Mouse (Mus musculus) hindbrain, embryonic 14.5 days (tissue): ENCODE measurements around the gene Trp53bp2. TPM values are rescaled to one million over a fixed set of nuclear protein-coding genes. Genes with fewer than 3 reads are reported as not detected.

Source experiments
- ATAC-seq: fragments of 200-750 bp; cut with Nextera tagmentation; 2 replicates; pipeline ENCODE4 v1.8.0; 2017; ENCODE audit warnings: moderate number of reproducible peaks, mild to moderate bottlenecking, moderate TSS enrichment, moderate library complexity; ENCODE audit not compliant: low FRiP score
- DNase-seq: peaks from one replicate; pipeline ENCODE4 v3.0.0-alpha.2; 2015; ENCODE audit warnings: low spot score
- H3K27ac ChIP-seq: fragments of 300-500 bp; sonication (generic); 2 replicates; pipeline ENCODE4 v1.5.1; 2014; ENCODE audit warnings: mild to moderate bottlenecking, moderate library complexity
- H3K27me3 ChIP-seq: fragments of 300-500 bp; sonication (generic); 2 replicates; pipeline ENCODE4 v1.6.1; 2014; ENCODE audit warnings: mild to moderate bottlenecking, low read length, mixed read lengths; ENCODE audit not compliant: control insufficient read depth, insufficient read depth
- H3K36me3 ChIP-seq: fragments of 300-500 bp; sonication (generic); replicated peaks from 2 replicates; pipeline ENCODE4 v1.6.1; 2014; ENCODE audit not compliant: control insufficient read depth, insufficient read depth
- H3K4me1 ChIP-seq: fragments of 300-500 bp; sonication (generic); replicated peaks from 2 replicates; pipeline ENCODE4 v1.6.1; 2014; ENCODE audit warnings: antibody characterized with exemption, low read length, mixed read lengths; ENCODE audit not compliant: control insufficient read depth, insufficient read depth
- H3K4me2 ChIP-seq: fragments of 300-500 bp; sonication (generic); replicated peaks from 2 replicates; pipeline ENCODE4 v1.6.1; 2014; ENCODE audit warnings: mild to moderate bottlenecking, moderate library complexity
- H3K4me3 ChIP-seq: fragments of 300-500 bp; sonication (generic); replicated peaks from 2 replicates; pipeline ENCODE4 v1.5.1; 2014; ENCODE audit warnings: mild to moderate bottlenecking, low read length
- H3K9ac ChIP-seq: fragments of 300-500 bp; sonication (generic); 2 replicates; pipeline ENCODE4 v1.6.1; 2014
- H3K9me3 ChIP-seq: fragments of 300-500 bp; sonication (generic); 2 replicates; pipeline ENCODE4 v1.6.1; 2016; ENCODE audit warnings: low read length; ENCODE audit not compliant: control insufficient read depth
- WGBS: fragments of 180-500 bp; shearing (Covaris S2); extraction: QIAGEN DNeasy Blood & Tissue Kit; methylation state at CpG from one replicate; pipeline ENCODE4 v1.1.7; 2014; 5-methylcytosine and 5-hydroxymethylcytosine counted together
- polyA plus RNA-seq: library from polyadenylated mRNA; unstranded; fragments of >200 nt; fragmentation: Nextera tagmentation; extraction: Ambion mirVana; gene quantifications from 2 replicates; pipeline ENCODE4 v1.2.1, GENCODE M21; 2014

The Trp53bp2 gene
- polyA plus RNA-seq, 1 experiment from 2014 or later = 19.5 TPM

DNA sequence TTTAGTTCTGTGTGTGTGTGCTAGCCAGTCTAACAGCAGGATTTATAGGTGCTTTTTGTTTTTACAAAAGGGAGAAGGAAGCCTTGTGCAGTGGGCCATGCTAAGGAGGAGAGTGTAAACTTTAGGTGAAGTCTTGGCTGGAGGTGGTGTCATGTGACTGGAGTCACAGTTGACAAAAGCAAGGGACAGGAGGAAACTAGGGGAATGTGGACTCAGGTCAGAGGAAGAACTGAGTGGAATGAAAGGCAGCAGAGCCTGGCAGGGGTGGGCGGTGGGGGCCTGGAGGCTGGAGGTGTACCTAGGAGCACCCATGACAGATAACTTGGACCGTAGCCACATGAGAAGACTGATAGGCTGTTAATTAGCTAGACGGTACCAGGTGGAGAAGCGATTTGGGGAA, 56.3 kb downstream of the Trp53bp2 start:
- DNase-seq = no peak
- no peaks in the 10 kb centered on the region for H3K27me3 ChIP-seq
- H3K4me1 ChIP-seq = no peaks in the 10 kb centered on the region; the same call in 1 of the 2 replicates
- H3K4me3 ChIP-seq = no peak overlapping the region
- H3K4me2 ChIP-seq = no peak overlapping the region
- H3K9me3 ChIP-seq = no peaks in the 10 kb centered on the region
- H3K27ac ChIP-seq = no peak overlapping the region
- WGBS = 61% methylated on average over 4 of the region's 4 CpGs
- H3K36me3 ChIP-seq = peaks cover 45% of the 10 kb centered on the region
- no peak overlapping the region for H3K9ac ChIP-seq
- ATAC-seq = no peak

DNA sequence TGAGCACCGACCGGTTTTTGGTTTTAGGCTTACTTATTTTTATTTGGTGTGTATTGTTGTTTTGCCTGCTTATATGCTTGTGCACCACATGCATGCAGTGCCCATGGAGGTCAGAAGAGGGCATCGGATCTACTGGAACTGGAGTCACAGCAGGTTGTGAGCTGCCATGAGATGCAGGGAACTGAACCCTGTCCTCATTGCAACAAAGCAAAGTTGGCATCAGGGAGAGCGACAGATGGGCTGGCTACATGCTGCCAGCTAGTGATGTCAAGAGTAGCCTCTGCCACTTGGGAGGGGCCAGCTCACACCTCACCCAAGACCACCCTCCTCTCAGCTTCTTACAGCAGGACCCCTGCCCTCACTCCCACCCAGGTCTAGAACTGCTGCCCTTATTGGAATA, 57.0 kb downstream of the Trp53bp2 start:
- peaks cover 51% of the 10 kb centered on the region for H3K36me3 ChIP-seq
- no peaks in the 10 kb centered on the region; the same call in 1 of the 2 replicates for H3K4me1 ChIP-seq
- 88% methylated on average over 4 of the region's 4 CpGs for WGBS
- no peaks in the 10 kb centered on the region for H3K9me3 ChIP-seq
- H3K4me3 ChIP-seq = no peak overlapping the region
- H3K27ac ChIP-seq = no peak overlapping the region
- no peak for DNase-seq
- no peak overlapping the region for H3K9ac ChIP-seq
- no peak overlapping the region for H3K4me2 ChIP-seq
- no peak for ATAC-seq
- H3K27me3 ChIP-seq = no peaks in the 10 kb centered on the region

DNA sequence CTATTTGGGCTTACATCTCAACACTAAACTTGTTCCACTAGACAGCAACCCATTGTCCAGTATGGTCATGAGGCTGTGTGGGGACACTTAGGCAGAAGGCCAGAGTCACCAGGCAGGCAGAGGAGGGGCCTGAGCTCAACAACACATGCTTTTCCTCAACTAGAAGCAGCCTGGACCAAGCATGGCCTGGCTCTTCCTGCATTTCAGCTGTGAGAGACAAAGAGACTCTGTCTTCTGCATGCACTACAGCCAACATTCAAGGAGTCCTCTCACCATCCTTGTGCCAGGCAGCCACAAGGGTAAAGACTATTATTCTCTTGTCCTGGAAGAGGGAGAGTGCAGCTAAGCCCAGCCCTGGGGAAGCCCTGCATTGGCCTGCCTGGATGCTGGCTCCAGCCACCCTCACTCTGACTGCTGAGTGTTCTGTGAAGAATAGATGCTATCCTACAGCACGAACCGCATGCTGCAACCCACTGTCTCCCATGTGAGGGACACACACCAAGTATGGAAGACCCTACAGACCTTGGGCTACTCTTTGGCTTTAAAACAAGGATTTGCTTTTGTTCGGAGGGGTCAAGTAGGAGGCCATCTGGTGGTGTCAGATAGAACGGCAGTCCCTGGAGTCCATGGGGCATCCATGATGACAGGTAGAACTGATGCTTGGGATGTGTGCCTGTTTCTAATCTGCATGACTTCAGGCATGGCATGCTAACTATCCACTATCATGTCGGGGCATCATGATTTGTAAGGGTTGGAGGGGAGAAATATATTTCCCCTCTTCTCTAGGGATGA, 66.2 kb downstream of the Trp53bp2 start:
- Histone ChIP-seq H3K4me2 (no peak overlapping the region), H3K27ac (no peak overlapping the region), H3K4me3 (no peak overlapping the region), H3K27me3 (no peaks in the 10 kb centered on the region), H3K9me3 (no peaks in the 10 kb centered on the region), H3K4me1 (no peaks in the 10 kb centered on the region), H3K36me3 (peaks cover 98% of the 10 kb centered on the region), H3K9ac (no peak overlapping the region)
- no peak for ATAC-seq
- WGBS = 89% methylated on average over 5 of the region's 5 CpGs
- no peak for DNase-seq

- no peak for DNase-seq
- H3K27ac ChIP-seq = no peak overlapping the region
- no peak overlapping the region for H3K4me2 ChIP-seq
- 92% methylated on average over 4 of the region's 4 CpGs for WGBS
- no peak overlapping the region for H3K9ac ChIP-seq
- H3K9me3 ChIP-seq = no peaks in the 10 kb centered on the region
- H3K36me3 ChIP-seq = peaks cover 96% of the 10 kb centered on the region
- no peak for ATAC-seq
- no peaks in the 10 kb centered on the region for H3K4me1 ChIP-seq
- no peaks in the 10 kb centered on the region for H3K27me3 ChIP-seq
- H3K4me3 ChIP-seq = no peak overlapping the region
Measured at GRCm38 (mm10) chr1:182478935-182479334, 70.0 kb downstream of the Trp53bp2 start.

DNA sequence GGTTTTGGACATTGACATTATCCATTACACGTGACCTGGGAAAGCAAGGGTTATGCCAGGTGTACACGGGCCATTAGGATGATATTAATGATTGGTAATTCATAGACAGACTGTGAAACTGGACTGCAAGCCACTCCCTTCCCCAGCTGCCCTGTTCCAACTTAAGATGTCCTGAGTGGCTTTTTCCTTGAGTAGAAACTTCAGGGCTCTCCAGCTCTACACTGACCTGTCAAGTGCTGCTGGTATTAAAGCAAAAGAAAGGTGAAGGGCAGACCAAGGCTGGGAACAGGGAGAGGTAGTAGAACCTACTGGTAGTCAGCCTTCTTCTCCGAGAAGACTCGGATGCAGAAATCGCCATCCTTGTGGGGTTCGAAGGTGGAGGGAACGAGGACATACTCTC, 72.2 kb downstream of the Trp53bp2 start:
- H3K4me1 ChIP-seq = no peaks in the 10 kb centered on the region
- H3K9me3 ChIP-seq = no peaks in the 10 kb centered on the region
- no peak overlapping the region for H3K4me3 ChIP-seq
- H3K27me3 ChIP-seq = no peaks in the 10 kb centered on the region
- no peak for DNase-seq
- H3K4me2 ChIP-seq = no peak overlapping the region
- no peak overlapping the region for H3K27ac ChIP-seq
- H3K36me3 ChIP-seq = peaks cover 93% of the 10 kb centered on the region
- ATAC-seq = no peak
- 95% methylated on average over 7 of the region's 7 CpGs for WGBS
- no peak overlapping the region for H3K9ac ChIP-seq

GRCm38 (mm10) chr1:182481646-182482295, 72.8 kb downstream of the Trp53bp2 start:
- ATAC-seq = no peak
- WGBS = 87% methylated on average over 10 of the region's 10 CpGs
- Histone ChIP-seq H3K27me3 (no peaks in the 10 kb centered on the region), H3K9me3 (no peaks in the 10 kb centered on the region), H3K4me2 (no peak overlapping the region), H3K4me1 (no peaks in the 10 kb centered on the region), H3K9ac (no peak overlapping the region), H3K4me3 (no peak overlapping the region), H3K27ac (no peak overlapping the region), H3K36me3 (peaks cover 94% of the 10 kb centered on the region)
- no peak for DNase-seq

- ATAC-seq (no peak), DNase-seq (no peak)
- no peak overlapping the region for H3K27ac ChIP-seq
- no peak overlapping the region for H3K9ac ChIP-seq
- H3K27me3 ChIP-seq = no peaks in the 10 kb centered on the region
- no peaks in the 10 kb centered on the region for H3K4me1 ChIP-seq
- H3K4me3 ChIP-seq = no peak overlapping the region
- H3K9me3 ChIP-seq = no peaks in the 10 kb centered on the region
- WGBS = 88% methylated on average over 14 of the region's 14 CpGs
- no peak overlapping the region for H3K4me2 ChIP-seq
- H3K36me3 ChIP-seq = peaks cover 93% of the 10 kb centered on the region
Measured at GRCm38 (mm10) chr1:182482991-182483909, 74.3 kb downstream of the Trp53bp2 start.

DNA sequence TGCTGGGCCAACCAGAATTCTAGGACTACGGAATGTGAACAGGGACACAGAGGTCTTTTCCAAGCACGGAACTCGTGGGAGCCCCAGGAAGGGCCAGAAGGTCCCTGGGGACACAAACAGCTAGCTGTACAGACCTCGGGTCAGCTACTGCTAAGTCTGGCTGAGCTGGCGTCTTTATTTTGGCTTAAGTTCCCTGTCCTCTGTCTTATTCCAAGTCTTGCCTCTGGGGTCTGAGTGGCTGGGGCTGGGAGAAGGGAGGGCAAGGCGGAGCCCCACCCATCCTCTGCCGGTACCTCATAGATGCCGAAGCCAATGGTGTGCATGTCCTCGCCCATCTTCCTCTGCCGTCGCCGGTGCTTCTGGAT, 74.9 kb downstream of the Trp53bp2 start:
- Histone ChIP-seq H3K9me3 (no peaks in the 10 kb centered on the region), H3K9ac (no peak overlapping the region), H3K36me3 (peaks cover 93% of the 10 kb centered on the region), H3K4me3 (no peak overlapping the region), H3K27ac (no peak overlapping the region), H3K27me3 (no peaks in the 10 kb centered on the region), H3K4me1 (no peaks in the 10 kb centered on the region), H3K4me2 (no peak overlapping the region)
- WGBS = 90% methylated on average over 12 of the region's 12 CpGs
- DNase-seq (no peak), ATAC-seq (no peak)

DNA sequence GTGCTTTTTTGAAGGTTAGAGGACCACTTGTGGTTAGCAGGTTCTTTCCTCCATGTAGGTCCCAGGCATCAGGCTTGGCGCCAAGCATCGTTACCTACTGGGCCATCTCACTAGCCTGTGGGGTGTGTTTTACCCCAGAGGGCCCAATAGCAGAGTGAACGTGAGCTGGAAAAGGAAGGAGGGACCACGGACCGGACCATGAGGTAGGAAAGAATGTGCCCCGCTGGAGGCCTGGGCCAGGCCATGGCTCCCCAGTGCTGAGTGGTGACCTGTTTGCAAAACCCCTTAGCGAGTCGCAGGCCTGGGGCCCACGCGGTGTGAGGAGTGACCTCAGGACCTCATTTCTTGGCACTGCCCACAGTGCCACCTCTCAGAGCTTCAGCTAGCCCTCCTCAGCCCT, 79.5 kb downstream of the Trp53bp2 start:
- ATAC-seq (no peak), DNase-seq (no peak)
- peaks cover 77% of the 10 kb centered on the region for H3K36me3 ChIP-seq
- H3K4me1 ChIP-seq = no peaks in the 10 kb centered on the region
- no peak overlapping the region for H3K4me2 ChIP-seq
- H3K9ac ChIP-seq = no peak overlapping the region
- H3K27ac ChIP-seq = no peak overlapping the region
- no peak overlapping the region for H3K4me3 ChIP-seq
- whole genome bisulfite sequencing = 94% methylated on average over 10 of the region's 10 CpGs
- H3K9me3 ChIP-seq = no peaks in the 10 kb centered on the region
- H3K27me3 ChIP-seq = no peaks in the 10 kb centered on the region
